Mouse (Mus musculus) heart, adult 2 months (tissue): ENCODE measurements at regions not wholly inside any gene's neighbourhood (a gene's known extent, or its start where the extent isn't known, plus 50 kb on each side); places are given as distances from the start of the nearest gene placed in this dataset.

Experiments used
- DNase-seq, 2 experiments: peaks; one replicate each; pipeline ENCODE4 v3.0.0; 2021
- H3K27ac ChIP-seq: fragments of 200-600 bp; 2 replicates; pipeline ENCODE4 v1.8.1; 2022
- H3K27me3 ChIP-seq: fragments of 200-500 bp; 2 replicates; pipeline ENCODE4 v1.6.1; 2012; ENCODE audit warnings: mild to moderate bottlenecking, low read length, inconsistent platforms, mixed read lengths; ENCODE audit not compliant: control insufficient read depth, insufficient read depth
- H3K36me3 ChIP-seq: fragments of 200-500 bp; 2 replicates; pipeline ENCODE4 v1.6.1; 2012; ENCODE audit warnings: low read length, inconsistent platforms; ENCODE audit not compliant: control insufficient read depth, insufficient read depth
- H3K4me1 ChIP-seq: fragments of 200-500 bp; 2 replicates; pipeline ENCODE4 v1.6.1; 2011; ENCODE audit warnings: low read length; ENCODE audit not compliant: control insufficient read depth, insufficient read depth
- H3K4me3 ChIP-seq: fragments of 200-600 bp; 2 replicates; pipeline ENCODE4 v1.8.1; 2022
- H3K79me2 ChIP-seq: fragments of 200-500 bp; replicated peaks from 2 replicates; pipeline ENCODE4 v1.6.1; 2012; ENCODE audit warnings: mild to moderate bottlenecking, inconsistent platforms, low read length, moderate library complexity, mixed read lengths; ENCODE audit not compliant: control insufficient read depth, insufficient read depth
- H3K9ac ChIP-seq: fragments of 200-500 bp; 2 replicates; pipeline ENCODE4 v1.6.1; 2012; ENCODE audit warnings: low read depth, mild to moderate bottlenecking, control low read depth, inconsistent platforms, low read length, mixed read lengths
- CTCF ChIP-seq: fragments of 200-600 bp; IDR thresholded peaks from 2 replicates; pipeline ENCODE4 v1.8.1; 2022; ENCODE audit warnings: antibody characterized with exemption, mild to moderate bottlenecking, moderate library complexity
- EP300 ChIP-seq: fragments of 200-500 bp; IDR thresholded peaks from 2 replicates; pipeline ENCODE4 v1.6.1; 2011; ENCODE audit warnings: low read depth, low read length, control low read depth; ENCODE audit not compliant: insufficient read depth
- POLR2A ChIP-seq: fragments of 200-500 bp; IDR thresholded peaks from 2 replicates; pipeline ENCODE4 v1.6.1; 2011; ENCODE audit warnings: mild to moderate bottlenecking, low read depth, low read length, control low read depth; ENCODE audit not compliant: insufficient read depth
- WGBS: fragments of 180-500 bp; shearing (Covaris S2); methylation state at CpG from one replicate; pipeline ENCODE4 v1.1.7; 2018; 5-methylcytosine and 5-hydroxymethylcytosine counted together
- intact Hi-C: fragments of 180-260 bp; cut with DNase I; formaldehyde crosslinking; loops from one replicate; pipeline ENCODE4 v1.15.1; 2025

DNA sequence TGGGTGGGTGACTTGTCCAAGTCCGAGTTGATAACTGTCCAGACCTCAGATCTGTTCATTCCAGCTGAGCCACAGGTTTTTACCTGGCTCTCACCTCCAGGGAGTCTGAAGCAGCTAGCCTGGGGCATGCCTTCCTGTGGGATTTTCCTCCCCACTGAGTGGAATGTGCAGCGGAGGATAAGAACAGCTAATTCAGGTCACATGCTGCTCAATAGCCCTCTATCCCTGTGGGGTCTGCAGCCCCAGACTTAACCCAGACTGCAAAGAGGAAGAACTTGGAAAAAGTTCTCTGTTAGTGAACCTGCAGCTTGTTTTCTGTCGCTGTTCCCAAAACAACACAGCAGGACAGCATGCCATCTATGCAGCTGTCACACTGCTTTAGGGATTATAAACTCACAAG, 59.0 kb upstream of the Bod1 start:
- no peaks in the 10 kb centered on the region for H3K36me3 ChIP-seq
- no peaks in the 10 kb centered on the region for H3K27me3 ChIP-seq
- H3K79me2 ChIP-seq, result no peaks in the 10 kb centered on the region
- no peak for DNase-seq
- no peak overlapping the region for H3K9ac ChIP-seq
- no peak overlapping the region for H3K4me3 ChIP-seq
- intact Hi-C loops, result no loop called here
- peaks cover 19% of the 10 kb centered on the region for H3K4me1 ChIP-seq
- 59% methylated on average over 3 of the region's 3 CpGs for WGBS
- H3K27ac ChIP-seq, result no peak overlapping the region
- TF ChIP-seq EP300 (no peak), CTCF (no peak), POLR2A (no peak)

DNA sequence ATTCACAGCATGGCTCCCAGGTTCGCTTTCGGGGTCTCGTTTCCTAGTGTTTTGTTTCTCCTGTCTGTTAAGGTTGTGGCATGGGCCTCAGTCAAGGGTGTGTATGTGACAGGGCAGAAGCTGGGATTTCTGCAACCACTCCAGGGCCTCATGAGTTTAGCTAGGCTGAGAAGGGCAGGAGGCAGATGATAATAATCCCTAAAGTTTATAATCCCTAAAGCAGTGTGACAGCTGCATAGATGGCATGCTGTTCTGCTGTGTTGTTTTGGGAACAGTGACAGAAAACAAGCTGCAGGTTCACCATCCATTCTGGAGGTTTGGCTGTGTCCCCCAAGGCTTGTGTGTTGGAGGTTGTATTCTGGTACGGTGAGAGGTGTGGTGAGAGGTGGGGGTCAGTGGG, 59.8 kb upstream of the Bod1 start:
- H3K9ac ChIP-seq, result no peak overlapping the region
- WGBS, result 93% methylated on average over 4 of the region's 4 CpGs
- no peak overlapping the region for H3K4me3 ChIP-seq
- no peaks in the 10 kb centered on the region for H3K79me2 ChIP-seq
- intact Hi-C loops, result no loop called here
- no peak for DNase-seq
- no peaks in the 10 kb centered on the region; the same call in 1 of the 2 replicates for H3K36me3 ChIP-seq
- peaks cover 20% of the 10 kb centered on the region for H3K4me1 ChIP-seq
- no peak overlapping the region for H3K27ac ChIP-seq
- TF ChIP-seq EP300, result no peak
- TF ChIP-seq CTCF, result no peak
- TF ChIP-seq POLR2A, result no peak
- H3K27me3 ChIP-seq, result no peaks in the 10 kb centered on the region

DNA sequence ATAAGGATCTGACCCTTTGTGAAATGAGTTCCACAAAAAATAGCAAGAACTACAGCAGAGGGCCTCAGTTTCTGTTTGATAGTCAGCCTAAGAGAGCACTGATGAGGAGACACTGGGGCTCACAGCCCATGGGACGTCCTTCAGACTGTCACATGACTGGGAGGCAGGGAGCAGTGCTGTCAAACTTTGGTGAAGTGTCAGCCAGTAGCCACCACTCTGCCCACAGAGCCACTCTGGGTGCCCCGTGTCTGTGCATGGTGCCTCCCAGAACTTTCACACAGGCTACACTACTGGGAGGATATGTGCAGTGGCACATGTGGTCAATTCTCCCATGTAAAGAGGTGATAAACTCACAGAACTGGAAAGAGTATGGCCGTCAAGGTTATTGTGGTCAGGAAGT, 60.7 kb upstream of the Bod1 start:
- no peak overlapping the region for H3K4me3 ChIP-seq
- TF ChIP-seq CTCF, result no peak
- TF ChIP-seq EP300, result no peak
- no peak for TF ChIP-seq POLR2A
- DNase-seq, result no peak
- intact Hi-C loops, result no loop called here
- no peaks in the 10 kb centered on the region for H3K27me3 ChIP-seq
- peaks cover 19% of the 10 kb centered on the region for H3K4me1 ChIP-seq
- H3K36me3 ChIP-seq, result no peaks in the 10 kb centered on the region; the same call in 1 of the 2 replicates
- no peak overlapping the region; the same call in 1 of the 2 replicates for H3K27ac ChIP-seq
- WGBS, result 52% methylated on average over 3 of the region's 3 CpGs
- H3K79me2 ChIP-seq, result no peaks in the 10 kb centered on the region
- no peak overlapping the region for H3K9ac ChIP-seq

DNA sequence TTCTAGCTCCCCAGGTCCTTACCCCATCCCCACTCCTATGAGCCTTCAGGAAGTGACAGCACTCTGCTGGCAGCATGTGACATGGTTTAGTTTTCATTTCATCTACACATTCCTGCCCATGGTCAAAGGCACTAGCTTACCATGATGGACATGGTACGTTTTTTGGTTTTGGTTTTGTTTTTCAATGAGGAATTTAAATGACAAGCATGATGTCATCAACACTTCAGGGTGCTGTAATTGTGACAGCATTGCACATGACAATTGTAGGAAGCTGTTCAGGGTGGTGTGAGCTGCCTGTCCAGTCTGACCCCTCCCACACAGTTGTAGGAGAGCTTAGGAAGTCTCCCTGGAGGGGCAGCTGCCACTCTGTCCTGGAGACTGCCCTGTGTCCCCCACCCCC, 61.3 kb upstream of the Bod1 start:
- WGBS, result 32% methylated on average over 1 of the region's 1 CpGs
- Histone ChIP-seq H3K79me2 (no peaks in the 10 kb centered on the region), H3K9ac (no peak overlapping the region), H3K36me3 (no peaks in the 10 kb centered on the region; the same call in 1 of the 2 replicates), H3K4me1 (peaks cover 14% of the 10 kb centered on the region), H3K27ac (peak overlapping the region; percentile 2), H3K4me3 (no peak overlapping the region), H3K27me3 (no peaks in the 10 kb centered on the region)
- DNase-seq, result no peak
- intact Hi-C loops, result no loop called here
- no peak for TF ChIP-seq POLR2A
- 0 out of 2 replicates have a peak, but pooled peaks have one; percentile 13 for TF ChIP-seq EP300
- no peak for TF ChIP-seq CTCF

DNA sequence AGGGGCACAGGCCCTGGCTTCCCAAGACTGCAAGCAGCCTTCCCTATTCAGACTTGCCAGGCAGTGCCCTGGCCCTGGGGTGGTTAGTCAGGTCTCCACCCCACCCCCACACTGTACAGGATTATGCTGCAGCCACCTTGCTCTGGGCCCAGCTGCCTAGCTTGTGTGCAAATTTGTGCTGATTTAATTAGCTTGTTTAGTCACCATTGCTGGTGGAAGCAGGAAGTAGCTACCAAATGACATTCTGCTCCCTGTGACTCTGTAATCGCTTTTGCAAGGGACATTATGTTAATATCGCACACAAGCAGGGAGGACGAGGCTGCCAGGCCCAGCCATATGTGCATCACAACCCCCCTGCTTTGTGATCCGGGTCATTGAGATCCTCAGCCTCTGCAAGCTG, 62.4 kb upstream of the Bod1 start:
- H3K79me2 ChIP-seq, result no peaks in the 10 kb centered on the region
- no peak for TF ChIP-seq CTCF
- no peak for TF ChIP-seq POLR2A
- TF ChIP-seq EP300, result no peak
- WGBS, result 36% methylated on average over 4 of the region's 4 CpGs
- H3K4me3 ChIP-seq, result no peak overlapping the region
- H3K27me3 ChIP-seq, result no peaks in the 10 kb centered on the region
- intact Hi-C loops, result no loop called here
- peaks cover 14% of the 10 kb centered on the region for H3K4me1 ChIP-seq
- H3K27ac ChIP-seq, result no peak overlapping the region
- H3K36me3 ChIP-seq, result no peaks in the 10 kb centered on the region; the same call in 1 of the 2 replicates
- H3K9ac ChIP-seq, result no peak overlapping the region
- no peak for DNase-seq

DNA sequence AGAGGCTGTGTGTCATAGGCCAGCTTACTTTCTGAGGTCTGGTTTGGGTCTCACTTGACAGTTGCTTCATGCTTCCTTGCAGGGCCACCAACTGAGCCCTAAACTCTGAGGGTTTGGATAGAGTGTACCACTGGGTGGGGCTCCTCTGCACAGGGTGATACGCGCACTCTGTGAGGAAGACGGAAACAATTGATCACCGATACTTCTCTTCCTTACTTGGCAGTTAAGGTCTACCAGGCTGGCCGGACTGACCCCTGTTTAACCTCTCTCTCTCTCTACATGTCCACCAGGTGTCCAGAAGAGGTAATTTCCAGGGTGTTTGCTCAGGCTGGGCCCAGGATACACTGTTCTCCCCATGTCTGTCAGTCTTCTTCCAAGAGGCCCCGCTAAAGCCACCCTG, 63.6 kb upstream of the Bod1 start:
- Histone ChIP-seq H3K4me1 (peaks cover 14% of the 10 kb centered on the region), H3K4me3 (no peak overlapping the region), H3K79me2 (no peaks in the 10 kb centered on the region), H3K9ac (no peak overlapping the region), H3K27me3 (no peaks in the 10 kb centered on the region), H3K27ac (peak overlapping the region; percentile 2; the same call in 1 of the 2 replicates), H3K36me3 (no peaks in the 10 kb centered on the region; the same call in 1 of the 2 replicates)
- no peak for TF ChIP-seq POLR2A
- no peak for TF ChIP-seq EP300
- no peak for TF ChIP-seq CTCF
- no peak for DNase-seq
- intact Hi-C loops, result no loop called here
- WGBS, result 97% methylated on average over 6 of the region's 6 CpGs
